Mouse (Mus musculus): ENCODE measurements around the gene Avil.

Avil gene

DNA sequence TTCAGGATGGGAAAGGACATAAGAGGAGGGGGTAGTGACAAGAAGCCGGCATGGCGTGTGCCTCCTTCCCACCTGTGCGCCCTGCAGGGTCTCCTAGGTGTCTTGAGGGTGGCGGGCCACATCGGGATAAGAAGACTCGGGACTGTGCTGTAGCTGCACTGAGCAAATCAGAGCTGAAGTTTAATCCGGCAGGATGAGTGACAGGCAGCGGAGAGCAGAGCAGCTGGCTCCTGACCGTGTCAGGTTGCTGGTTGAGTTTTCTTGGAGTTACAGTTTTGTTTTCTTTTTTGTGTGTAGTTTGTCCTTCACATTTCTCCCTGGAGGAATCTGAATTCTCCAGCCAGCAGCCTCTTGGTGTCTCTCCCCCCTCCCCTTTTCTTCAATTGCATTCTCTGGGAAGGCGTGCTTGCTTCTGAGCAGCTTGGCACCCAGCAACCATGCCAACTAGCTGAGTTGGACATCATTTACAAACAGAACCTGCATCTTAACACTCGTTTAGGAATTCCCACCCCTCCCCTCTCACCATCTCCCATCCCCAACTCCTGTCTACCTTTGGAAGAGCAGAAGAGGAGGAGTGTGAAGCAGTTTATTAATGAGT lies 19.5 kb upstream of the Avil start:
- intact Hi-C loops (cut with DNase I) = no loop called here

DNA sequence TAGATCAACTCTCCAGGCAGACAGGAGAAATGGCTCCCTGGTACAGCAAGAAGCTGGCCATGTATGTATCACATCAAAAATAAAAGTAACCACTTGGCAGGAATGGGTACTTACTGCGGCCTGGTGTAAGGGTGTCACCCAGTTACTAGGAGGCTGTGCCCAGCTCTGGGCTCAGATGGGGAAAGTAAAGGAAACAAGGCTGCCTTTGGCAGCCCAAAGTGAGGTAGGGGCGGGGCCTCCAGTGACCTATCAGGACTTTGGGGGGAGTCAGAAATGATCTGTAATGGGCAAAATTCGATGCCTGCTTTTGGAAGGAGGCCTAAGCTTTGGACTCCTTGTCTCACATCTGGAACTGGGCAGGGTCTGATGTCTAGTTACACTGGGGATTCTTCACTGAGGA lies 18.8 kb upstream of the Avil start:
- intact Hi-C loops (cut with DNase I) = no loop called here

DNA sequence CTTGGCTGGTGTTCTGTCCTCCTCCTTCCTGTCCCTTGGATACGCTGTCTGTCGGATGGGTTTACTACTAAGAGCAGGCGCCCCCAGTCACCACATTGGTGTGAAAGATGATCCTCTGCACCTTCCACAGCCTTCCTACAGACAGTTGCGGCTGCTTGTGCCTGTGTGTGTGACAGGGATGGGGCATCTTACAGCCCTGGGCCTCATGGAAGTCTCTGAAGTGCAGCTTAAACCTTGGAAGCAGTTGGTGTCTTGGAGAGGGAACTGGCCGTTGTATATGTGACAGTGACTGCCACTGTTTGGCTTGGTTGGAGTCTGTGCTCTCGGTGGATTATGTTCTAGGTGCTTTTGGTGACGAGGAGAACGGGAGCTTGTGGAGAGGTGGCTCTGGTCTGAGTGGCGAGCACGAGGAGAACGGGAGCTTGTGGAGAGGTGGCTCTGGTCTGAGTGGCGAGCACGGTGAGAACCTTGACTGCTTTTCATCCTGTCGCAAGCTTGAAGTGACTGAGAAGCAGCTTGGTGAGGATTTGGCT lies 17.2 kb upstream of the Avil start:
- intact Hi-C loops (cut with DNase I) = no loop called here

DNA sequence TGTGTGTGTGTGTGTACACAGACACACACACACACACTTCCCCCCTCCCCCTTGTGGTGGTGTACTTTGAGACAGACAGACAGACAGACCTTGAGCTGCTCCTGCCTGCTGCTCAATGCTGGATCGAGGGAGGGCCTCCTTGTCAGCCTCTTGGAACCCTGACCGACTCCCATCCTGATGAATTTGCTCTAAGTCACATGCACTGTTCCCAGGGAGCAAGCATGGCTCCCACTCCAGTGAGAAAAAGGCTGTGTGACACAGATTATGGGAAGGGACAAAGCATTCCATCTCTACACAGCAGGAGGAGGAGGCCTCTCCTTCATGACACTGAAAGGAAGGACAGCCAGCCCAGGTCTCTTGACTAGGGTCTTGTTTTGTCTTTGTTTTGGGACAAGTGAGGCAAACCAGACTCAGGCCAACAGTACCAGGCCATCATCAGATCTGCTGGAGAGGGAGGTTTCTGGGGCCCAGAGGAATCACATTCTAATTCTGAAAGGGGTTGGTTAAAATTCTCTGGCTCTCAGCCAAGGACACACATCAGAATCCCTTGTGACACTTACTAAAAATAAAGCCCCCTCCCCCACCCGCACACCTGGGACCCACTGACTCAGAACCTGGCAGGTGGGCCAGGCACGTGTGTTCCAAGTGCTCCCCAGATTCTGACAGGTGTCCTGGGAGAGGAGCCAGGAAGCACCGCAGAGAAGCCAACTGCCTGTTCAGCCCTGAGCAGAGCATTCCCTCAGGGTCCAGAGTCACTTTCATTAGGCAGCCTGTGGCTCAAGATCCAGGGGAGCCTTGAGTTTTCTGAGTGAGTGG lies 16.1 kb upstream of the Avil start:
- intact Hi-C loops (cut with DNase I) = no loop called here

DNA sequence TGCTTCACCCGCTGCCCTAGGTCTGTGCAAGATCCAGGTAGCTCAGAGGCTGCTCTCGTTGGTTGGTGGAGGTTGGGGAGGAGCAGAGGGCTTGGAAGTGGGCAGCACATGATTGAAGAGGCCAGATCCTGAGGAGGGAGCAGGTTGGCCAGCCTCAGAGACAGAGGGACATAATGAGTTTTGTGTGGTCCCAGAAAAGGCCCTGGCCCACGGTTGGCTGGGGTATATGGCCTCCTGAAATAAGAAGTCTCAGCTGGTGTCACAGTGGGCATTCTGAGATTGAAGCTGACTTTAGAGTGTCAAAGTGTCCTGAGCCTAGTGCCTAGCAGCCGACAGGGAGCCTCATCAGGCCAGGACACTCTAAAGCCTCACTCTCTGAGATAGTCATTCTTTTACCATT lies 15.4 kb upstream of the Avil start:
- intact Hi-C loops (cut with DNase I) = no loop called here

DNA sequence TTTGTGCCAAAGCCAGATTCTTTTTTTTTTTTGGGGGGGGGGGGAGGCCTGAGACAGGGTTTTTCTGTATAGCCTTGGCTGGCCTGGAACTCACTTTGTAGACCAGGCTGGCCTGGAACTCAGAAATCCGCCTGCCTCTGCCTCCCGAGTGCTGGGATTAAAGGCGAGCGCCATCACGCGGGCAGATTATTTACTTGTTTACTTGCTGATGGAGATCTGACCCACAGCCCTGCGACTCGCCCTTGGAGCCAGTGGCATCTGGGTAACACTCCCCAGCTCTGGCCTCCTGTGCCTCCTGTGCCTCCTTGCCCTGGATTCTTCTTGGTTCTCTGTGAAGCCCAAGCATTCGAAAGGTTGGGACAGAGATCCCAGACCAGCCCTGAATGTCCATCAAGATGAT lies 14.9 kb upstream of the Avil start:
- intact Hi-C loops (cut with DNase I) = no loop called here

DNA sequence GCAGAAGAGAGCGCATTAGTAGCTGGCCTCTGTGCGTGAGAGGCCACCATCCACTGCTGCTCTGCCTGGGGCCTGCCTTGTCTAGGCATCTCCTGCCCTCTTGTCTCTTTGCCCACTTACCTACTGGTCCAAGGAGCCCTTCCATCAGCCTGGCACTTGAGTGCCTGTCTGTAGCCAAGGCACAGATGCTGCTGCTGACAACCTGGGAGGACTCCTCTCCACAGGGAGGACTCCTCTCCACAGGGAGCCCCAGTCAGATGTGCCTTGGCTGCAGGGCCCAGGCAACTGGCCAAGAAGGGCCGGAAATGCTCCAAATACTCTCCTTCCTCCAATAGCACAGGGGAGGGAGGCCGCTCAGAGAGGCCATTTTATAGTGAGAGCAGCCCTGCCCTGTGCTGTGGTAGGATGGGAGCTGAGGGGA lies 14.0 kb upstream of the Avil start:
- intact Hi-C loops (cut with DNase I) = no loop called here

DNA sequence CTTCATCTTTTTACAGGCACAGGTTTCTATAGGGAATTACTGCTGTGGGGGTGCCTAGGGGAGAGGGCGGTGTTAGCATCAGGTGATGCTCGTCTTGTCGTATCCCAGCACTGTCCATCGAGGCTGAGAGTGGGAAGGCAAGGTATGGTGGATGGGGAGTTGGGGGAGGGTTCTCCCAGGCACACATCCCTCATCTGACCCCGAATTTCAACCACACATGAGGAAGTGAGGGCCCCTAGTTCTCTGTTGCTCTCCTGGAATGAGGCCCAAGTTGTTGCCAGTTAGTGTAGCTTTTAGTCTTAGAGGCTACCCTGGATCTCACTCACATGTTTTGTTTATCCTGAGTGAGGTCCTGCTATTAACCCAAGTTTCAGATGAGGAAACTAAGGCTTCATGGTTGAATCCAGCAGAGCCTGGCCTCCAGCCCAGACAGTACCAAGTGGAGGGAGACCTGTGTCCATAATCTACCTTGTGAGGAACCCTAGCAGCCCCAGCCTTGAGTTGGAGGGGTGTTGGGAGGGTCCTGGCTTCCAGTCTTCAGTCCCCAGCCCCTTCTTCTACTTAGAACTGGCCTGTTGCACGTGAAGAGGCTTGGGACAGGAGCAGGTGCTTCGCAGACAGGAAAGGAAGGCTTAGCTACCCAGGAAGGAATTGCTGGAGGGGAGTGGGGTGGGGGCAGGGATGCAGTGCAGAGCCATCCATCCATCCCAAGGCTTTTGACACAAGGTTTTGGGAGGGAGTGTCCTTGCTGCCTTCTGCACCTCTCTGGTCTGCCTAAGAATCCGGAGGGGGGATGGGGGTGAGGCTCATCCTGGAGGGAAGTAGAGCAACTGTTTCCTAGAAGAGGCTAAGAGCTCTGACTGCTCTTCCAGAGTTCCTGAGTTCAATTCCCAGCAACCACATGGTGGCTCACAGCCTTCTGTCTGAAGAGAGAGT lies 13.1 kb upstream of the Avil start:
- intact Hi-C loops (cut with DNase I) = no loop called here

DNA sequence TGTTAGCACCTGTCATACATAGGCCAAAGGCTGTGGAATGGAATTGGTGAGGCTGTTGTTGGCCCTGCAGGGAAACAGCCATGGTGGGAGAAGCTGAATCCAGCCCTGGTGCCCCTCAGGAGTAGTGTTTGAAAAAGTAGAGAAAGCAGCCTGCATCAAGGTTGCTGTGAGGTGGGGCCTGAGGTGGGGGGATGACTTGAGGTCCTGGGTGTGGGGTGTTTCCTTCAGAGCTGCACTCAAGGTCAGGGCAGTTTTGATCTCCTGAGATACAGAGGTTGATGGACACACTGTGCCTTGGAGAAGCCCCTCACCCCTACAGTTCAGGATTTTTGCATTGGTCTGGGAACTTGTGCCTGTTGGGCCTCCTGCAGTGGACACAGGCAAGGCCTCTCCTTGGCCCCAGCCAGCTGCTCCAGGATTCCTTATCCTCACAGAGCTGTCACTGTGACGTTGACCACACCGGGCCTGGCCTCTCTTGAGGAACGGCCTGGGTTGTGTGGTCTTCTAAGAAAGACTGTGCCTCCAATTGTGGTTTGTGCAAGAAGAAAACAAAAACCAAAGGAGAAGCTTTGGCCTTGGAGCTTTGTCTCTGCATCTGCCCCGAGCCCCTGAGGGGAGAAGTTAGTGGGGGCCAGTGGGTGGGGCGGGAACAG lies 11.9 kb upstream of the Avil start:
- intact Hi-C loops (cut with DNase I) = no loop called here

DNA sequence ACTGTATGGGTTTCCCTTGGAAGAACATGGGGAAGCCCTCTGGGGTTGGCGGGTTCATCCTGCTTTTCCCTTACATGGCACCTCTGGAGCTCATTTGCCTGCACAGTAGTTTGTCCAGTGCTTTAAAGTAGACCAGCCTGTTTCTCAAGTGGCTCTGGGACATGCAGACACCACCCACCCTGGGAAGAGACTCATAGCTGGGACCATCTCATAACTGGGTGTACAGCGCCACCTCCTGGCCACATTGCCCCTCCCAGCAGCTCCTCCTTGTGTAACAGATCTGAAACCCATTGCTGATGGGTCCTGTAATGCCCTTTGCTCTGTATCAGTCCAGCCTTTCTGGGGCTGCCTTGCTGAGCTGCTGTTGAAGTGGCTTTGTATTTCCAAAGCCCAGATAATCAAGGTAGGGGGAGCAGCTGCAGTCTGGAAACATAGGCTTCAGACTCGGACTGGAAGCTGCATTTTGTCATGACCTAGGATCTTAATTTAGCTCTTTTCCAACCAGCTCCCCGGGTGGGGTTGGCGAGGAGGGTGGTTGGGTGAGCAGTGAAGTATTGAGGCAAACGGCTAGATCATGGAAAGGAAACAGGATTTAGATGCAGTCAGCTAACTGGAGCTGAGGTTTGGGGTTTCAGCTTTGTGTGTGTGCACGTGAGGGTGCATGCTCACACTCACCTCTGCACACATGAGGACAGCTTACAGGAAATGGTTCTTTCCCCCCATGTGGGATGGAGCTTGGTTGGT lies 10.0 kb upstream of the Avil start:
- intact Hi-C loops (cut with DNase I) = loop anchor here (1.0 to 2.0 kb wide), 2 partner anchors 40 to 71 kb away; partner anchors contain the start of gene Tsfm

DNA sequence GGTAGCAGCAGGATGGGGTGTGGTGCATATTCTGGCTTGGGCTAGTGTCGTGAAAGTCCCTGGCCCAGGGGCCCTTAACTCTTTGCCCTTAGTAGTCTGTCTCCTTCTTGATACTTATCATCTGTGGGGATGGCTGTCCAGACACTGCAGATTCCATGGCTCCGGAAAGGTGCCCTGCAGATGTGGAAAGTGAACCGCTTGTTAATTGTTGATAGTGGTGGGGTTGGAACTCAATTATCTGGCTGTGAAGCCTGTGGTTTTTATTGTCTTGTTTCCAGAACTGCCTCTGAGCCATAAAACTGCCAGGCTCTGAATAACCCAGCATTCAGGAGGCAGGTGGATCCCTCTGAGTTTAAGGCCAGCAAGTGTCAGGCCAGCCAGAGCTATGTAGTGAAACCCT lies 8.8 kb upstream of the Avil start:
- intact Hi-C loops (cut with DNase I) = loop anchor here (2.0 kb wide), 1 partner anchor 39 kb away; the partner anchor contains the start of gene Tsfm

DNA sequence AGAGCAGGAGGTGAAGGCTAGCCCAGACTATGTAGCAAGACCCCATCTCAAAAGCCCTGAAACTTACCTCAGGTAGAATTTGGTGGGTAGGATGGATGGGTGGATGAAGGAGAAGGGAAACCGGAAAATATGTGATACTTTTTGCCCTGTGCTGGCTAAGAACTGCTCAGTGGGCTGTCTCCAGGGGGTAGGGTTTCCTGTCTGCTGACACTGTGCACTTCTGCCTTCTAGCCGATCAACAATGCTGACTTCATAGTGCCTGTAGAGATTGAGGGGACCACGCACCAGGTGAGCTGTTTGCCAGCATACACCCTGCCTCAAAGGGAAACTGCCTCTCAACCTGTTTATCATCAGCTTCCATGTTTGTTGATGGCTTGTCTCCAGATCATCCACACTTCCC lies 6.9 kb upstream of the Avil start:
- intact Hi-C loops (cut with DNase I) = no loop called here

DNA sequence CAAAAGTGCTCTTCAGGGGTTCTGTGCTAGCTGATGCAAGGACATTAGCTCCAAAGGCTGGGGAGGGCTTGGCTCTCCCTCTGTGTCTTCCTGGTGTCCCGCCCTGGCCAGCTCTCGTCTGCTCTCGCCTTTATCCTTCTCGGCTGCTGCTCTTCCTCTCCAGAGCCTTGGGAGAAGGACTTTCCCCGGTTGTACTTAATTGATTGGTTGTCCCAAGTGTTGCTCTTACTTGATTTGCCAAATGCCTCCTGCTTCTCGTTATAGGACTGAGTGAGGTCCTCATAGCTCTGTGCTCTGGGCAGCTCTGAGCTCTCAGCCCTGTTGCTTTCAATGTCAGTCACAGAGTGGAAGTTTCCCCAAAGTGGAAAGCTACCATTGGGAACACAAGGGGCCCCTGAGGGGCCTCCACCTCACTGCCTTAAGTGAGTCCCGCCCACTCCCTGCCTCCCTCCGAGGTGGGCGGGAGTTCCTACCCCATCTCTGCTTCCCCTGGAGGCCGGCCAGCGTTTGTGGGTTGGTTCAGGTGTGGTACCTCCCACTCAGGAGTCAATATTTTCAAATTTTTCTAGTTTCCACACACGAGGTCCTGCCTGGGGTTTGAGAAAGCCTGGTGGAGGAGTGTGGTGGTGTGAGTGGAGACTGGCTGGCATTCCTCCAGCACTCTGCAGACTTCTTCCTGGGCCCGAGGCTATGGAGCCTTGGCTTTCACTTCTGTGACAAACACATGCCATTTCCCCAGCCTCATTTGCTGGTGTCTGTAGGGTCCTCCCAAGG lies 3.0 kb upstream of the Avil start:
- intact Hi-C loops (cut with DNase I) = no loop called here

DNA sequence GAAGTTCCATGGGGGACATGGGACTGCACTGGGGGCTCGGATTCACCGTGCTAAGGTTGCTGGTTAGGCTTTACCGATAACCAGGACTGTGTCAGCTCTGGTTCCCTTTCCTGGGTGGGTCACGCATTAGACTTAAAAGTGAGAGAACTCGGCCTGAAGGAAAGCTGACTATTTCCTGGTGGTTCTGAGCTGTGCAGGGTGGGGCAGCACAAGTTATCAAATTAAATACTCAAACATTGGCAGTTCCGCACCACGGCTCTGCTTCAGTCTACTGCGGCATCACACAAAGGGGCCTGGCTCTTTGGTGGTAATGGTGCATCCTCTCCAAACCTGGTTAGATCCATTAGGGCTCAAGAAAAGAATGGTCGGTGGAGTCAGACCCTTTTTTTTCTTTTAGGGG lies 788 bp downstream of the Avil start:
- intact Hi-C loops (cut with DNase I) = no loop called here

DNA sequence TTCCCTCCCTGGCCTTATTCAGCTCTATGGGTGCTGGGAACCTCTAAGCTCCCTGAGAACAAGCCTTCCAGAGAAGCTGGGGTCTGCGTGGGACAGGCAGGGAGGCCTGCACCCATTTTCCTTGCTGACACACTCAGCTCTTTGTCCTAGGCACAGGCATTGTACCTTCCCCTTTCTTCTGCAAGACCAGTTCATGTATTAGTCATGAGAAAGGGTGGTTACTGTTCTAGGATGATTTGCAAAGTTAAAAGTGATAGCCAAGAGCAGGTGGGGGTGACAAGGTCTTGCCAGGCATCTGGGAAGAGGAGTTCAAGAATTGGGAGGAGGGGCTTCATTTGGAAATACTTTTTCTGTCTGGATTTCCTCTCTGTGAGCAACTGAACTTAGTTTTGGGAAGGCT lies 1.5 kb downstream of the Avil start:
- intact Hi-C loops (cut with DNase I) = no loop called here

DNA sequence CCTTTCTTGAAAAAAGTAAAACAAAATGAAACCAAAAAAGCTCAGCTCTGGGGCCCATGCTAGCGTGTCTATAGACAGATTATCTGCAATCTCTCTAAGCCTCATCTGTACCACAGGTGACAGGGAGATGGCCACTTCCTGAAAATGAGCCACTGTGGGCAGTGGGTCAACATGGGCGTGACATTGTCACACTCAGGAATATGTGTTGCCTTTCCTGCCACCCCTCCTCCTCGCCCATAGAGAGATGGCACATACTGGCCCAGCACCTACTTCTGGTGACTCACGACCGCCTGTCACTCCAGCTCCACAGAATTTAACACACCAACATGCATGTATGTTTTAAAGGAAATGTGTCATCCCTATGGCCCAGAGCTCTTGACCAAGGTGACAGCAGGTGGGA lies 2.3 kb downstream of the Avil start:
- intact Hi-C loops (cut with DNase I) = no loop called here

DNA sequence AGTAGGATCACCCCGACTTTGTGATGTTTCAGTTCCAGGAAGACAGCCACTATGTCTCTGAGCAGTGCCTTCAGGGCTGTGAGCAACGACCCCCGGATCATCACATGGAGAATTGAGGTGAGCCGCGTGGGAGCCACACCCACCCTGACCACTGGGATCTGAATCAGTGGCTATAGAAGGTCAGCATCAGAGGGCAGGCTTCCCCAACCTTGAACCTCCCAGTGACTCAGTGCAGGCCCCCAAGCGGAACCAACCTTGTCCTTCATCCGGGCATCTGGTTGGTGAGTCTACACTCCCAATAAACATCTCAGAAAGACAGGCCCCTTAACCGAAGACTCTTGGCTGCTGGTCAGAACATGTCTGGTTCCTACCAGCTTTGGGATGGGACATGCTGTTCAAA lies 2.8 kb downstream of the Avil start:
- intact Hi-C loops (cut with DNase I) = no loop called here

DNA sequence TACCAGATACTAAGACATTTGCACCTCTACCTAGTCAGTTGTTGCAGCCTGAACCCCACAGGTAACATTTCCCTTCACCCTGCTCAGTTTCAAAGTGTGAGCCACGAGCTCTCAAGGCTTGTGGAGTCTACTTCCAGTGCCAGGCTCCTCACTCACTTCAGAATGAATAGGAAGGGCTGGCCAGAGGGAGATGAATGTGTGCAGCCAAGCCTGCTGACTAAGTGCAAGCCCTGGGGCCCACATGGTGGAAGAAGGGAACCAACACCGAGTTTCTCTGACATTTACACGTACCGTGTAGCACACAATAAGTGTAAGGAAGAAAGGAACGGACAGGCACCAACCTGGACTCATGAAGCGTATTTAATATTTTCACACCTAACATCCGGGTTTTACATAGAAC lies 3.3 kb downstream of the Avil start:
- intact Hi-C loops (cut with DNase I) = no loop called here

DNA sequence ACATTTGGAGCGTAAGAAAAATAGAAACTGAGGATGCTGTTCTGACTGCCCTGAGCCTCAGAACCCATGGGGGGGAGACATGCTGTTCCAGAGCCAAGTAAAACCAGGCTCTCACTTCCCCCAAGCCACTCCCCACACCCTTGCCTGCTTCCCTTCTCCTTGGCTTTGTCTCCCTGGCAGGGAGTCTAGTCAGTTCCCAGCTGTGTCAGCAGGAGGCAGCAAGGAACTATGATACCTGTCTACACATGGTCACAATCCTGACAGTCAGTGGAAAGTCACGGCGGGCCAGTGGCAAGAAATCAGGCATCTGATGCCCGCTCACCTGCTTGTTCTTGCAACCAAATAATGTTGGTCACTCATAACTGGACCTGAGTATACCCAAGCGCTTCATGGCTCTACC lies 16.0 kb downstream of the Avil start:
- intact Hi-C loops (cut with DNase I) = no loop called here

DNA sequence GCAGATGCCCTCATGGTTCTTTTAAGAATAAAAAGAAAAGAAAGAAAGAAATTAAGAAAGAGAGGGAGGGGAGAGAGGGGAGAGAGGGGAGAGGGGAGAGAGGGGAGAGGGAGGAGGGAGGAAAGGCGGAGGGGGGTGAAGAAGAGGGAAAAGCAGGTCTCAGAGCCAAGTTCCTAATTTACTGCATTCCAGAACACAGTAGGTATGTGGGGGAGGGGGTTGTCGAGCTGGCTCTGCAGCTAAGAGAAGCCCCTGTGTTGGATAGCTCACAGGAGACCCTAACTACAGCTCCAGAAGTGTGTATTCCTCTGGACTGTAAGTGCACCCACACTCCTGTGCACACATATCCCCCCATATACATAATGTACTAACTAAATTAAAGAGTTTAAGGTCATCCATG lies 16.6 kb downstream of the Avil start:
- intact Hi-C loops (cut with DNase I) = no loop called here
